Mouse (Mus musculus) testis, adult 2 months (tissue): Measurements from ENCODE around the gene Slc44a3.

Experiments
- CTCF ChIP-seq: fragments of 200-500 bp; IDR thresholded peaks from 2 replicates; pipeline ENCODE4 v1.5.1; 2012; ENCODE audit warnings: low read depth, mild to moderate bottlenecking, inconsistent platforms, low read length, moderate library complexity; ENCODE audit not compliant: control insufficient read depth, insufficient read depth, insufficient replicate concordance
- POLR2A ChIP-seq: fragments of 200-500 bp; IDR thresholded peaks from 2 replicates; pipeline ENCODE4 v1.6.1; 2012; ENCODE audit warnings: low read depth, mild to moderate bottlenecking, inconsistent platforms, low read length, moderate library complexity; ENCODE audit not compliant: control insufficient read depth

GRCm38 (mm10) chr3:121425861-121426620 is 106.2 kb downstream of the Slc44a3 start, which contains the start of gene Cnn3:
- TF ChIP-seq CTCF (no peak), POLR2A (peak; percentile 55)
